Mouse (Mus musculus) kidney, postnatal 0 days (tissue): ENCODE results near the gene Gngt1. TPM values are rescaled to one million over a fixed set of nuclear protein-coding genes. Genes with fewer than 3 reads are reported as not detected.
A peak's percentile ranks its signal among the peaks of the same experiment; 100 is the strongest.

Source experiments
- ATAC-seq: fragments of 200-750 bp; cut with Nextera tagmentation; replicated peaks from 2 replicates; pipeline ENCODE4 v1.8.0; 2017; ENCODE audit warnings: low read depth, moderate number of reproducible peaks, moderate TSS enrichment, moderate library complexity; ENCODE audit not compliant: low FRiP score
- DNase-seq: peaks from one replicate; pipeline ENCODE4 v3.0.0-alpha.2; 2016; ENCODE audit warnings: low spot score
- H3K27ac ChIP-seq: fragments of 300-500 bp; sonication (generic); 2 replicates; pipeline ENCODE4 v1.5.1; 2014; ENCODE audit warnings: mild to moderate bottlenecking
- H3K27me3 ChIP-seq: fragments of 300-500 bp; sonication (generic); 2 replicates; pipeline ENCODE4 v1.6.1; 2014; ENCODE audit warnings: low read length, mixed read lengths; ENCODE audit not compliant: insufficient read depth
- H3K36me3 ChIP-seq: fragments of 300-500 bp; sonication (generic); 2 replicates; pipeline ENCODE4 v1.6.1; 2014; ENCODE audit warnings: low read length, mixed read lengths; ENCODE audit not compliant: insufficient read depth
- H3K4me1 ChIP-seq: fragments of 300-500 bp; sonication (generic); replicated peaks from 2 replicates; pipeline ENCODE4 v1.6.1; 2014; ENCODE audit warnings: antibody characterized with exemption, low read length, mixed read lengths; ENCODE audit not compliant: insufficient read depth
- H3K4me2 ChIP-seq: fragments of 300-500 bp; sonication (generic); 2 replicates; pipeline ENCODE4 v1.6.1; 2014; ENCODE audit warnings: mild to moderate bottlenecking, low read length, moderate library complexity, mixed read lengths
- H3K4me3 ChIP-seq: fragments of 300-500 bp; sonication (generic); replicated peaks from 2 replicates; pipeline ENCODE4 v1.5.1; 2014; ENCODE audit warnings: low read depth, low read length
- H3K9ac ChIP-seq: fragments of 300-500 bp; sonication (generic); 2 replicates; pipeline ENCODE4 v1.6.1; 2014; ENCODE audit warnings: low read depth, low read length
- H3K9me3 ChIP-seq: fragments of 300-500 bp; sonication (generic); replicated peaks from 2 replicates; pipeline ENCODE4 v1.6.1; 2016; ENCODE audit warnings: low read length, inconsistent platforms, mixed read lengths
- CTCF ChIP-seq: IDR thresholded peaks from 2 replicates; pipeline ENCODE4 v1.5.1; 2016; ENCODE audit warnings: antibody characterized with exemption, low read depth, mild to moderate bottlenecking, moderate library complexity
- WGBS: fragments of 180-500 bp; shearing (Covaris S2); extraction: QIAGEN DNeasy Blood & Tissue Kit; methylation state at CpG from one replicate; pipeline ENCODE4 v1.1.7; 2014; 5-methylcytosine and 5-hydroxymethylcytosine counted together
- polyA plus RNA-seq: library from polyadenylated mRNA; unstranded; fragments of >200 nt; fragmentation: Nextera tagmentation; extraction: Ambion mirVana; gene quantifications from 2 replicates; pipeline ENCODE4 v1.2.1, GENCODE M21; 2015

The Gngt1 gene
- polyA plus RNA-seq, 1 experiment from 2014 or later = 0.09 TPM

- ATAC-seq (no peak), DNase-seq (peak; percentile 15)
- no peaks in the 10 kb centered on the region for H3K4me1 ChIP-seq
- H3K9ac ChIP-seq = no peak overlapping the region
- H3K27ac ChIP-seq = no peak overlapping the region
- H3K9me3 ChIP-seq = no peaks in the 10 kb centered on the region
- WGBS = 69% methylated on average over 4 of the region's 4 CpGs
- no peaks in the 10 kb centered on the region for H3K27me3 ChIP-seq
- no peaks in the 10 kb centered on the region for H3K36me3 ChIP-seq
- H3K4me2 ChIP-seq = no peak overlapping the region
- no peak overlapping the region for H3K4me3 ChIP-seq
- TF ChIP-seq CTCF = no peak
Measured at GRCm38 (mm10) chr6:3998089-3998488, 4.5 kb downstream of the Gngt1 start.

- no peaks in the 10 kb centered on the region for H3K4me1 ChIP-seq
- no peaks in the 10 kb centered on the region for H3K9me3 ChIP-seq
- ATAC-seq (no peak), DNase-seq (peak; percentile 40)
- no peak overlapping the region for H3K4me2 ChIP-seq
- no peak overlapping the region for H3K27ac ChIP-seq
- no peak overlapping the region for H3K4me3 ChIP-seq
- 55% methylated on average over 6 of the region's 6 CpGs for WGBS
- H3K36me3 ChIP-seq = no peaks in the 10 kb centered on the region
- no peaks in the 10 kb centered on the region for H3K27me3 ChIP-seq
- no peak overlapping the region for H3K9ac ChIP-seq
- TF ChIP-seq CTCF = no peak
Measured at GRCm38 (mm10) chr6:3999296-3999695, 5.7 kb downstream of the Gngt1 start.

- ATAC-seq = no peak
- Histone ChIP-seq H3K9me3 (no peaks in the 10 kb centered on the region), H3K4me2 (no peak overlapping the region), H3K9ac (no peak overlapping the region), H3K36me3 (no peaks in the 10 kb centered on the region), H3K27ac (no peak overlapping the region), H3K4me3 (no peak overlapping the region), H3K4me1 (no peaks in the 10 kb centered on the region), H3K27me3 (no peaks in the 10 kb centered on the region)
- DNase-seq = no peak
- WGBS = 80% methylated on average over 3 of the region's 3 CpGs
- TF ChIP-seq CTCF = no peak
Measured at GRCm38 (mm10) chr6:4000716-4001115, 7.1 kb downstream of the Gngt1 start.

GRCm38 (mm10) chr6:4003445-4003844 is 9.9 kb downstream of the Gngt1 start:
- ATAC-seq = peak; percentile 24; the same call in 1 of the 2 replicates

GRCm38 (mm10) chr6:4003890-4004306 is 10.3 kb downstream of the Gngt1 start, which contains the start of gene Gng11:
TSS of gene Gng11 (plus strand) at chr6:4003904.
- WGBS = under 1% methylated on average over 19 of the region's 19 CpGs
- peak within 1 kb of the TSS; percentile 79 for H3K9ac ChIP-seq
- H3K9me3 ChIP-seq = no peaks in the 10 kb centered on the region
- no peaks in the 10 kb centered on the region for H3K36me3 ChIP-seq
- peak; percentile 81 for DNase-seq
- peak within 1 kb of the TSS; percentile 92 for H3K27ac ChIP-seq
- H3K27me3 ChIP-seq = no peaks in the 10 kb centered on the region
- peak; percentile 90 for ATAC-seq
- H3K4me3 ChIP-seq = peak within 1 kb of the TSS; percentile 57
- peak within 1 kb of the TSS; percentile 84 for H3K4me2 ChIP-seq
- TF ChIP-seq CTCF = no peak
- no peaks in the 10 kb centered on the region for H3K4me1 ChIP-seq

More at GRCm38 (mm10) chr6:4003445-4003844, 9.9 kb downstream of the Gngt1 start:
- peak; percentile 64 for DNase-seq
- Histone ChIP-seq H3K4me1 (no peaks in the 10 kb centered on the region), H3K4me3 (peak overlapping the region; percentile 57; the same call in 1 of the 2 replicates), H3K27ac (peak overlapping the region; percentile 92), H3K9me3 (no peaks in the 10 kb centered on the region), H3K36me3 (no peaks in the 10 kb centered on the region), H3K27me3 (no peaks in the 10 kb centered on the region), H3K4me2 (peak overlapping the region; percentile 84), H3K9ac (no peak overlapping the region)
- no peak for TF ChIP-seq CTCF
- WGBS = 40% methylated on average over 4 of the region's 4 CpGs

GRCm38 (mm10) chr6:4004808-4005207 is 11.2 kb downstream of the Gngt1 start:
- Histone ChIP-seq H3K4me2 (peak overlapping the region; percentile 84), H3K27me3 (no peaks in the 10 kb centered on the region), H3K9me3 (no peaks in the 10 kb centered on the region), H3K9ac (no peak overlapping the region), H3K27ac (peak overlapping the region; percentile 92; the same call in 1 of the 2 replicates), H3K36me3 (no peaks in the 10 kb centered on the region), H3K4me1 (no peaks in the 10 kb centered on the region), H3K4me3 (peak overlapping the region; percentile 57)
- DNase-seq (no peak), ATAC-seq (no peak)
- no peak for TF ChIP-seq CTCF
- WGBS = 51% methylated on average over 2 of the region's 2 CpGs
